In the genomic region with DNA sequence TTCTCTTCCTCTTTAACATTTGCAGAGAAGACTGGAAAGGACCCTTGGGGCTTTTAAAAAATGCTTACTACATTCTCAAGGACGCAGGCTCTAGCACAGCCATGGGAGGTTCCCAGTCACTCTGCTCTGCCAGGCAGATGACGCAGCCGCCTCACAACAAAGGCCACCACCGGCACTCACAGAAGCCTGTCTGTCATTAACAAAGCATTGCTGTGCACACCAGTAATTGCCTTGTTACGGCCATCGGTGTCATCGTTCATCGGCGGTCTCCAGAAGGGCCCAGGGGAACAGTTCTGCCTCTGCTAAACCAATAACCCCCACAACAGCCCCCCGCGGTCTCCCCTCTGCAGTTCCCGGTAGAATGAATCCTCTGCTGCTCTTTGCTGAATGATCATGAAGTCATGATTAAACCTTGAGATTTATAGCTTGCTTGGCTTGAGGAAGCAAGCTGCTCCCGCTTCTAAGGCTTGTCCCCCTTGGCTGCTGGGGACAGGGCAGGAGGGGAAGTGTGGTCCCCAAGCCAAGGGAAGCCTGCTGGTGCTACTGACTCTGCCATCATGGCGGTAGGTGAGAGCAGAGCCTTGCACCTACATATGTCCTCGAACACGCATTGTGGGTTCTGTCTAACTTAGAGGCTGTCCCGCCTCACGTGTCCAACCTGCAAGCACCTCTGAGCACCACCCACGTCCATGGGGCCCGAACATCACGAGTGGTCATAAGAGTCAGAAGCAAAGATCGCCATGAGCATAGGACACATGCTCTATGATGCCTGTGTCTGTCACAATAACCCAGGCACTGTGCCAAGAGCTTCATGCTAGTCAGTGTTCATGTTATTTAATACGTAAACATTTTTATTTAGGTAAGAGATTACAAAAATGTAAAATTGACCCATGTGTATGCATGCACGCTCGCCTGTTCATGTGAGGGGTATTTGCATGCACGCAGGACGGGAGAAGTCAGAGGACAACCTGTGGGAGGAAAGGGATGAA, we compare ENCODE assay signal across 9 mouse cellular contexts. TPM values are rescaled to one million over a fixed set of nuclear protein-coding genes. Genes with fewer than 3 reads are reported as not detected.
DNase-seq lines count a peak whose midpoint lies in the region; ATAC-seq and TF ChIP-seq lines count a peak whose summit lies in the region.
"Had no signal": no experiment of that assay in that cellular context is flagged by ENCODE, and none has a peak within 500 bp of the region (broad histone marks: within the 10 kb centered on the region; RNA-seq: fewer than 3 reads in every experiment).

No protein-coding gene starts in this region.

- DNase-seq in cerebellum, postnatal 14 days: peak; percentile 12 to 31
- DNase-seq in cerebellum, adult 18-20 months: no peak
- DNase-seq in ES-E14 (ENCODE audit: low read depth, low spot score): no peak
- DNase-seq in mesoderm, embryonic 11.5 days (ENCODE audit: low read depth, low spot score): peak; percentile 77
- no peak for DNase-seq in ovary, postnatal 10 days (ENCODE audit: low spot score)
- no peak for DNase-seq in gastrocnemius, postnatal 10 days
- no peak for DNase-seq in left cerebral cortex, adult 18-20 months (ENCODE audit: low spot score in 2 of 2)

- H3K27ac ChIP-seq in ES-E14 (ENCODE audit: insufficient read depth, low read depth, low read length, poor library complexity, severe bottlenecking): no peak overlapping the region
- no peak overlapping the region for H3K27ac ChIP-seq in embryonic facial prominence, embryonic 13.5 days

- no peaks in the 10 kb centered on the region for H3K4me1 ChIP-seq in ES-E14 (ENCODE audit: control insufficient read depth in 2 of 2, insufficient read depth in 2 of 2, low read length in 2 of 2, poor library complexity in 1 of 2)
- peaks cover 6% of the 10 kb centered on the region for H3K4me1 ChIP-seq in embryonic facial prominence, embryonic 13.5 days

- peak overlapping the region; percentile 1 to 52; a peak in 2 of 4 replicates for H3K4me3 ChIP-seq in ES-E14 (ENCODE audit: insufficient read depth in 1 of 2, low read depth in 1 of 2, low read length in 2 of 2, poor library complexity in 1 of 2, severe bottlenecking in 1 of 2)
- no peak overlapping the region for H3K4me3 ChIP-seq in embryonic facial prominence, embryonic 13.5 days

- WGBS in embryonic facial prominence, embryonic 13.5 days: 50% methylated on average over 27 of the region's 27 CpGs

- ATAC-seq in embryonic facial prominence, embryonic 13.5 days (ENCODE audit: insufficient number of reproducible peaks, insufficient read depth, low FRiP score, low TSS enrichment, low read depth): no peak

- H3K9me3 ChIP-seq in ES-E14 (ENCODE audit: control insufficient read depth, insufficient read depth, low read depth, low read length): no peaks in the 10 kb centered on the region
- no peaks in the 10 kb centered on the region for H3K9me3 ChIP-seq in embryonic facial prominence, embryonic 13.5 days

- peak overlapping the region; percentile 32 for H3K4me2 ChIP-seq in embryonic facial prominence, embryonic 13.5 days

- in situ Hi-C loops in ES-E14 (cut with MboI; ENCODE audit: low sequenced_read_pairs in 2 of 2, unreplicated experiment in 2 of 2): no loop called here

- peaks cover 26% of the 10 kb centered on the region for H3K27me3 ChIP-seq in embryonic facial prominence, embryonic 13.5 days

- H3K9ac ChIP-seq in ES-E14 (ENCODE audit: insufficient read depth, low read depth, low read length, poor library complexity, severe bottlenecking): peak overlapping the region; percentile 58
- no peak overlapping the region for H3K9ac ChIP-seq in embryonic facial prominence, embryonic 13.5 days

- no peaks in the 10 kb centered on the region for H3K36me3 ChIP-seq in ES-E14 (ENCODE audit: control insufficient read depth, insufficient read depth, low read length, poor library complexity, severe bottlenecking)
- H3K36me3 ChIP-seq in embryonic facial prominence, embryonic 13.5 days: no peaks in the 10 kb centered on the region

TF ChIP-seq in ES-E14, 5 proteins besides CTCF, POLR2A, EP300 and RAD21:
- no peak for TF ChIP-seq HCFC1 (IDR thresholded peaks at IDR 0.05; ENCODE audit: borderline replicate concordance, insufficient read depth, low read length)
- TF ChIP-seq ZC3H11A (IDR thresholded peaks at IDR 0.05; ENCODE audit: borderline replicate concordance, low read depth, low read length): no peak
- TF ChIP-seq MAFK (IDR thresholded peaks at IDR 0.05; ENCODE audit: insufficient read depth, low read depth, low read length): no peak
- TF ChIP-seq ZNF384 (IDR thresholded peaks at IDR 0.05; ENCODE audit: low read depth, low read length): no peak
- no peak for TF ChIP-seq CHD2 (IDR thresholded peaks at IDR 0.05; ENCODE audit: low read depth, low read length)

RNA-seq across cellular contexts. Expression of gene Cfap77, which starts 38.0 kb away (rescaled TPM):
- total RNA-seq in ES-E14 (2012; rRNA removed): 1.0 and 2.6 TPM in 2 replicates
- 0.39 and 0.54 TPM in 2 replicates for polyA plus RNA-seq in embryonic facial prominence, embryonic 13.5 days (2015; fragmentation: Nextera tagmentation; extraction: Ambion mirVana)
- total RNA-seq in gastrocnemius, postnatal 10 days (2021): not detected
- total RNA-seq in left cerebral cortex, adult 18-20 months (2021): not detected
- polyA plus RNA-seq: limb, embryonic 11.5 days had no signal

RNA-seq across cellular contexts. Expression of gene Ttf1, which starts 43.2 kb away (rescaled TPM):
- 21.0 and 24.4 TPM in 2 replicates for total RNA-seq in ES-E14 (2012; rRNA removed)
- polyA plus RNA-seq in embryonic facial prominence, embryonic 13.5 days (2015; fragmentation: Nextera tagmentation; extraction: Ambion mirVana): 11.3 and 11.5 TPM in 2 replicates
- total RNA-seq in gastrocnemius, postnatal 10 days (2021): 1 to 10 TPM; 5.4 to 5.9 TPM
- 10 to 100 TPM; 11.2 to 12.7 TPM for total RNA-seq in left cerebral cortex, adult 18-20 months (2021)

Comparison
In these comparisons a context has a peak if more than half of its experiments do, and no peak if none do; other contexts are left out.
1. DNase-seq: peak in cerebellum, postnatal 14 days (2 of 2) and mesoderm, embryonic 11.5 days (single experiment); none in cerebellum, adult 18-20 months (0 of 2), ES-E14 (single experiment), ovary, postnatal 10 days (single experiment), gastrocnemius, postnatal 10 days (single experiment) and left cerebral cortex, adult 18-20 months (0 of 2).